In the genomic region with DNA sequence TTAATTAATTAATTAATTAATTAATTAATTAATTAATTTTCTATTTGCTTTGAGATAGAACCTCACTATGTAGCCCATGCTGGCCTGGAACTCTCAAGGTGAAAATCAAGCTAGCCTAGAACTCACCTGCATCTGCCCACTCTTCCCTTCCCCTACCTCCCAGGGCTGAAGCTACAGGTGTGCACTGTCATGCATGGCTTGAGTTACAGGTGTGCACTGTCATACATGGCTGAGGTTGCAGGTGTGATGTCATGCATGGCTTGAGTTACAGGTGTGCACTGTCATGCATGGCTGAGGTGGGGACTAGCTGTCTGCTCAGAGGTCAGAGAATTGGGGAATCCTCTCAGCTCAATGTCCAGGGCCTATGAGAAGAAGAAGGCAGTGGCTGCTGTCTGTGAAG, we compare ENCODE assay signal across 21 mouse cellular contexts. TPM values are rescaled to one million over a fixed set of nuclear protein-coding genes. Genes with fewer than 3 reads are reported as not detected.
DNase-seq lines count a peak whose midpoint lies in the region; TF ChIP-seq lines count a peak whose summit lies in the region.
"Not testable (repeated sequence)": the region's sequence is repeated elsewhere in the genome, so short reads cannot be mapped to it uniquely, and the experiment has no call there.
"Had no signal": no experiment of that assay in that cellular context is flagged by ENCODE, and none has a peak within 500 bp of the region (broad histone marks: within the 10 kb centered on the region; RNA-seq: fewer than 3 reads in every experiment).

No protein-coding gene starts in this region.

- not testable (repeated sequence) for TF ChIP-seq CTCF in CH12.LX (conservative IDR thresholded peaks at IDR 0.05 in 1 of 2, IDR thresholded peaks at IDR 0.05 in 1 of 2; ENCODE audit: low read depth in 2 of 2, low read length in 2 of 2)

- not testable (repeated sequence) for H3K79me2 ChIP-seq in CH12.LX (replicated peaks; ENCODE audit: control insufficient read depth, extremely low read depth, insufficient read depth, poor library complexity, severe bottlenecking)

- not testable (repeated sequence) for H3K27me3 ChIP-seq in CH12.LX (replicated peaks); splenic B cell, adult 2 months (ENCODE audit: control insufficient read depth, insufficient read depth, low read length, poor library complexity, severe bottlenecking)

- not testable (repeated sequence) for TF ChIP-seq RAD21 in CH12.LX (IDR thresholded peaks at IDR 0.05; ENCODE audit: low read depth, low read length)

- H3K9ac ChIP-seq in CH12.LX (ENCODE audit: insufficient read depth, low read depth) = not testable (repeated sequence)

- H3K4me1 ChIP-seq in CH12.LX (ENCODE audit: control insufficient read depth in 1 of 2, insufficient read depth in 2 of 2) = not testable (repeated sequence)

- dilution Hi-C loops in CH12.LX (cut with MboI; ENCODE audit: extremely low pct_ligation_motif_present, extremely low pct_unique_long_range_greater_than_20kb, low sequenced_read_pairs) = not testable (repeated sequence)

- not testable (repeated sequence) for H3K9me3 ChIP-seq in CH12.LX (replicated peaks; ENCODE audit: low read length)

- H3K4me3 ChIP-seq in CH12.LX (replicated peaks in 1 of 3; ENCODE audit: low read depth in 2 of 3, low read length in 2 of 3, poor library complexity in 1 of 3) = peak overlapping the region in 1 of 3 experiments; percentile 27

- DNase-seq in A20 (ENCODE audit: low read depth, low spot score) = peak; percentile 52
- DNase-seq in CH12.LX (ENCODE audit: extremely low read depth) = not testable (repeated sequence)
- DNase-seq in heart, adult 11 months = peak; percentile 90
- DNase-seq in right cerebral cortex, postnatal 14 days = peak; percentile 2
- peak; percentile 33 for DNase-seq in splenic B cell, adult 2 months (ENCODE audit: low read depth, low spot score)

- TF ChIP-seq EP300 in CH12.LX (IDR thresholded peaks at IDR 0.05; ENCODE audit: low read length) = not testable (repeated sequence)

- peak overlapping the region; percentile 6; the same call in 1 of the 2 replicates for H3K4me2 ChIP-seq in CH12.LX (ENCODE audit: insufficient read depth, low read depth, poor library complexity, severe bottlenecking)

- not testable (repeated sequence) for H3K27ac ChIP-seq in CH12.LX (ENCODE audit: insufficient read depth, low read depth)

- not testable (repeated sequence) for H3K36me3 ChIP-seq in CH12.LX (replicated peaks in 1 of 2; ENCODE audit: control insufficient read depth in 1 of 2, insufficient read depth in 1 of 2, low read length in 1 of 2); splenic B cell, adult 2 months (ENCODE audit: control insufficient read depth, insufficient read depth, low read length, poor library complexity, severe bottlenecking)

- not testable (repeated sequence) for TF ChIP-seq POLR2A in CH12.LX (IDR thresholded peaks at IDR 0.05; ENCODE audit: low read depth, low read length)

- in situ Hi-C loops in CH12.LX (cut with MboI; ENCODE audit: low pct_ligation_motif_present, low pct_unique_long_range_greater_than_20kb, low sequenced_read_pairs) = not testable (repeated sequence)

TF ChIP-seq in CH12.LX, 34 proteins besides CTCF, POLR2A, EP300 and RAD21:
- peak; percentile 38; the same call in 1 of the 2 replicates for TF ChIP-seq TCF12 (IDR thresholded peaks at IDR 0.05; ENCODE audit: low read depth, low read length)
TF ChIP-seq in CH12.LX: peak in this region for 1; not testable (repeated sequence) for 33.

RNA-seq across cellular contexts. Expression of a gene that starts 29.0 kb away (rescaled TPM):
- total RNA-seq in CH12.LX (2012; rRNA removed) (9.1 and 10.4 TPM in 2 replicates), CH12.LX (2014; rRNA removed) (not detected in 2 replicates)
- polyA plus RNA-seq in CH12.LX (2012; ENCODE audit: insufficient read length, low read depth) = 69.3 and 72.5 TPM in 2 replicates
- total RNA-seq: adrenal gland, adult 18-20 months; adrenal gland, adult 2 months; adrenal gland, adult 8-10 months; adrenal gland, postnatal 10 days; adrenal gland, postnatal 14 days; adrenal gland, postnatal 25 days; adrenal gland, postnatal 36 days; adrenal gland, postnatal 4 days; ES-E14 had no signal
- polyA plus RNA-seq: activated CD4-positive, CD25-positive, alpha-beta regulatory T cell, adult 4 months; adrenal gland, adult 2 months; brain, embryonic 14.5 days; C2C12; CD4-positive, CD25-positive, alpha-beta regulatory T cell, adult 4 months; cerebellum, adult 2 months; G1E; Patski had no signal

RNA-seq across cellular contexts. Expression of a gene that starts 52.2 kb away (rescaled TPM):
- total RNA-seq in CH12.LX (2012; rRNA removed) (61.7 and 62.8 TPM in 2 replicates), CH12.LX (2014; rRNA removed) (72.0 and 77.8 TPM in 2 replicates)
- 169 and 175 TPM in 2 replicates for polyA plus RNA-seq in CH12.LX (2012; ENCODE audit: insufficient read length, low read depth)
- polyA plus RNA-seq: C2C12, G1E had no signal

RNA-seq across cellular contexts. Expression of a gene that starts 53.7 kb away (rescaled TPM):
- total RNA-seq in CH12.LX (2012; rRNA removed) = 116 and 127 TPM in 2 replicates
- 197 and 211 TPM in 2 replicates for total RNA-seq in CH12.LX (2014; rRNA removed)
- 241 and 256 TPM in 2 replicates for polyA plus RNA-seq in CH12.LX (2012; ENCODE audit: insufficient read length, low read depth)
- polyA plus RNA-seq: G1E had no signal
